Mouse (Mus musculus) adrenal gland, adult 2 months (tissue): ENCODE measurements around the gene Wnt1. TPM values are rescaled to one million over a fixed set of nuclear protein-coding genes. Genes with fewer than 3 reads are reported as not detected.
A peak's percentile ranks its signal among the peaks of the same experiment; 100 is the strongest.
"Not testable (repeated sequence)": the region's sequence is repeated elsewhere in the genome, so short reads cannot be mapped to it uniquely, and the experiment has no call there.

Source experiments
- DNase-seq: peaks from one replicate; pipeline ENCODE4 v3.0.0; 2021
- polyA plus RNA-seq: library from polyadenylated mRNA; depleted of rRNA; stranded (reverse); fragments of >200 nt; gene quantifications from 2 replicates; pipeline ENCODE4 v1.2.3, GENCODE M21; 2012
- total RNA-seq, 2 experiments: library from RNA; stranded (reverse); gene quantifications; 2 replicates each; pipeline ENCODE4 v1.2.3; 2021

The Wnt1 gene
- total and polyA plus RNA-seq, 3 experiments, result 0.08 TPM; not detected in 2

DNA sequence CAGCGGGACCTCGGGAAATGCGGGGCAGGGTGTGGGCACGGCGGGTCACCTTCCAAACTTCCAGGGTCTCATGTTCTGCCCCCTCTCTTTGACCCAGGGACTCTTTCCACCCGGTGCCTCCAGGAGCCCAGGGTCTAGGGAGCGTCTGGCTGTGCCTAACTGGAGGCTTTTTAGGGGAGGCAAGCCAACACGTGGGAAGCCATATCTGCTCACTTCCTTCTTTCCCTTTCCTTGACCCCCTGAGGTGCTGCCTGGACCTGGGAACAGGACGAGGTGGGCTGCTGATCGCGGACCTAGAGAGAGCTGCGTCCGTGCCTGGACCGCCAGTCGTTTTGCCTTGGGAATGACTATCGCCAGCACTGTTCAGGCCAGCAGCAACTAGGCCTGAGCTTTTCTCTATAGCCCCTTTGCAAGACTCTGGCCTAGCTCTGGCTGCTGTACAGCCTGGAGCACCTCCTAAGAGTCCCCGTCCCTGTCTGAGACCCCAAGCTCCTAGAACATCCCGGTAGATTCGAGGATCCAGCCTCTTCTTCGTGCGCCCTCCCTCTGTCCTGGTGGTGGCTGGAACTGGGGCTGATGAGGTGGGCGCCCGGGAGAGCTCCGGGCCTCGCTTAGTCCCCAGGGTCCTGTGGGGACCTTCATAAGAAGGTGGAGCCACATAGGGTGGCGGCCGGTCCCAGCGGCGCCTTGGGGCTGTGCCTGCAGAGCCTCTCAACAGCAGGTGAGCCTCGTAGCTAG lies 16.6 kb downstream of the Wnt1 start:
- DNase-seq, result no peak

DNA sequence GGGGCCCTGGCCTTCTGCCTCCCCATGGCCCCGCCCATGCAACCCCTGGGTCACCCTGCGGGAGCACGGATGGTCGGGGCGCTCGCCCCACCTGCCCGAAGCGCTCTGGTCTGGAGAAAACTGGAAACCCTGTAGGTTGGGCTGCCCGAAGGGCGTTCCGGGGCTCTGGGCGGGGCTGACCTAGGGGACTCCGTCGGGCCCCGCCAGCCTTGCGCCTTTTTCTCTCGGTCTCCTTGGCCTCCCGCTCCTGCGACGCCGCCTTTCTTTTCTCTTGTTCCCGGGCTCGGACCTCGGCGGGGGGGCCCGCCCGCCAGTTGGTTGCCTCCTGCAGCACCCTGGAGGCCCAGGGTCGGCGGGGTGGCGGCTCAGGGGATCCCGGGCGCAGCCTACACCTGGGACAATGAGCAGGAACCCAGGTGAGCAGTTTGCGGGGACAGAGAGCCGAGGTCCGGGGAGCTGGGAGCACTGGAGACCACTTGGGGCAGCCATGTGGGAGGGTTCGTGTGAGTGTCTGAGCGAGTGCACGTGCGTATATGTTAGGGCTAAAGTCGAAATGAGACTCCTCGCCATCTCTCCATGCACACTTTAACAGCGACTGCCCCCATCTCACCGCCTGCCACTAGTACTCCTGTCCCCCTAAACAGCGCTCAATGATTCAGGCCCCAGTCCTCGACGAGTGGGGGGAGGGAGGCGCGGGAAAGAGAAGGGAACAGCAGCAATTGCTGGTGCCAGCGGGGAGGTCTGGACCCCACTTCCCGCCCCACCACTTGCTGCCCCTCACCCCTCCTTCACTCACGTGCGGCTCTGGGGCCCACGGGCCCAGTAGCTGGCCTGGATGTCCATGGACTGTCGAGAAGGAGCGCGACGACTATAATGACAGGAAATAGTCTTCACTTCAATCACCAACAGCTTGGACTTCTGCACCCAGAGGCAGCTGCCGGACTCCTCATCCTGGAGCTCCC lies 17.4 kb downstream of the Wnt1 start:
- no peak for DNase-seq

DNA sequence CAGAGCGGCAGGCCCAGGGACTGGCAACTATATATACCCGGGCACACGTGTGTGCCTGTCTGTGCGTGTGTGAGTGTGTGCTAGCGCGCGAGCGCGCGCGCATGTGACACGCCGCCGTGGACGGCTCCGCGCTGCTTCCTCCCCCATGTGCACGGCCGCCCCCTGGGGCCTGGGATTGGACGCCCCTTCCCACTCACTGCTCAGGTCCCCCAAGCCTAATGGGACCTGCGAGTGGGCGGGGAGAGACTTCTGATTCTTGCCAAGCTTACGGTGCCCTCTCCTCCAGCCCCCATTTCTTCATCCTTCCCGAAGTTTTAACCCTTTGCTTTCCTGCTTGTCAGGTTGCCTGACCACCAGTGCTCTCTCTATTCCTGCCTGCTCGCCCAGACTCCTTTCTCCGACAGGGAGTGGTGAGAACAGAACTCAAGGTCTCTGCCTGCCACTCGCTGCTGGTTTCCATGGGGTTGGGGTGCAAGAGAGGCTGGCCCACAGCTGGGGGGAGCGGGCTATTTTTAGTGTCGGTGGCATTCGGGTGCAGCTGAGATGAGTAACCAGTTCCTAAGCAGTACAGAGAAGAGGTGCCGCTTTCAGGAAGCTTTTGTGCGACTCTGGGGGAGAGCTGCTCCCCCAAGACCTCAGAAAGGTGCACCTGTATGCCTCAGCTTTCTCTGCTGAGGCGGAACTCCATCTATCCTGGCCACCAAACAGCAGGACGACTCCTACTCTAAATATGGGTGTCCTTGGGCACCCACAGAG lies 18.4 kb downstream of the Wnt1 start:
- peak; percentile 68 for DNase-seq

DNA sequence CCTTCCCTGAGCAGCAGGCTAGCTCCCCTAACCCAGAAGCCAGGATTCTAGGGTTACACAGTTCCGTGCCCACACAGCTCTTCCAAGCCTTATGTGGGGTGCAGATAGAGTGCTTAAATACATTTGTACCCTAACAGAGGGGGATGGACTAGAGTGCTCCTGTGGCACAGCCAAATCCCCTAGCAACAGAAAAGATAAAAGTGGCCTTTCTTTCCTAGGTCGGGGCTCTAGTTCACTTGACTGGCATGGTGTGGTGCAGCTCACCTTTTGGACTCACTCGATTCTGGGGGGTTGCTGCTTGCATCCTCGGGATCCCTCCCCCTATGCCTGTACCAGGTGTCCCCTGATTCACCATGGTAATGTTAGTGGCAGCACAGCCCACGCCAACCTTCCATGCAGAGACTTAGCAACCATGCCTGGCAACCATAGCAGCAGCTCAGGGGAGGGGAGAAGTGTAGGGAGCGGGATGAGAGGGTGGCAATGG lies 19.0 kb downstream of the Wnt1 start:
- DNase-seq, result no peak

DNA sequence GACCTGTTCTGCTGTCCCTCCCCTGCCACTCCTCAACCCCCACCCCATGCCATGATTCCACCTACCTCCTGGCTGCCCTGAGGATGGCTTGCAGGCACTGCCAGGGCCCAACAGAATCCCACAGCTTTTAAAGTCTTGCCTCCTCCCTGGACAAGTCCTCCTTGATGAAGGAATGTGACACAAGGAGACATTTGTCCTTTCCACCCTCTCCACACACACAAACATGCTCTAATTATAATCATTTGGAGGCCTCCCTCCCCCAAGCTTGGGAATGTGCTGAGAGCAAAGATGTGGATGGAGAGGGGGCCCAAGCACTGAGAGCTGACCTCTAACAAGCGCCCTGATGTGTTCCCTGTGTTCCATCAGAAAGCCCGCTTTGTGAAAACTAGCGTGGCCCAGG lies 19.7 kb downstream of the Wnt1 start, which contains the start of gene Ddn:
TSS of gene Ddn (minus strand) at position 101 of the 400 bp plus-strand sequence.
- no peak for DNase-seq

DNA sequence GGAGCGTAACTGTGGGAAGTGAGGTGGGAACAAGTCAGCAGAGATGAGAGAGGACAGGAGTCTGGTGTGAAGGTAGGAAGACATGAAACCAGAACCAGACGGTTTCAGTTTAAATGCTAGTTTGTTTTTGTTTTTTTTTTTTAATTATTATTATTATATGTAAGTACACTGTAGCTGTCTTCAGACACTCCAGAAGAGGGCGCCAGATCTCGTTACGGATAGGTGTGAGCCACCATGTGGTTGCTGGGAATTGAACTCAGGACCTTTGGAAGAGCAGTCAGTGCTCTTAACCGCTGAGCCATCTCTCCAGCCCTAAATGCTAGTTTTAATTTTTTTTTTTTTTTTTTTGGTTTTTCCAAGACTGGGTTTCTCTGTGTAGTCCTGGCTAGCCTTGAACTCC lies 20.6 kb downstream of the Wnt1 start:
- not testable (repeated sequence) for DNase-seq

DNA sequence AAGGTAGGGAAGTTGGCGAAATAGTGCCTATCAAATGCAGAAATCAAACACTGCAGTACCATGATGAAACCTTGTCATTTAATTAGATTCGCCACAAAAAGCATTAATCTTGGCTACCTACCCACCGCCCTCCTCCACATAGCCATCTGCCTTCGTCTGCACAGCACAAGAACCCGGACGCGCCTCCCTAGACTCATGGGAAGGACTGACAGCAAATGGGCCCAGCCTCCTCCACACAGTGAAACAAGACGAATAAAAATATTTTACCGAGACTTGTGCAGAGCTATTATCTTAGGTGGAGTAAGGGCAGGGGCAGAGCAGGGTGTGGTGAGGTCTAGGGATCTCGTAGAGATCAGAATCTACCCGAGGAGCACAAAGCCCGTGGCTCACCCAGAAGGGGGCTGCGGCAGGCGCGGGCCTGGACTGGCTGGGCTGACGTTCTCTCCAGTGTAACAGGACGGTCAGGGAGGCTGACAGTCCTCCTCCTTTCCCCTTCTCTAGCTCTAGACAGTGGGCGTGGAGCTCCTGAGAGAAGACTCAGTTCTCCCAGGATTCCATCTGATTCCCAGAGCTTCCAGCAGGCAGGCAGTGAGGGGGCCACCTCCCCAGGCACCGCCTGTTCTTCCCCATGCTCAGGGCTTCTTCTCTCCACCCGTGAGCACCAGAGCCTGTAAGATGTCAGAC lies 23.2 kb downstream of the Wnt1 start:
- no peak for DNase-seq

DNA sequence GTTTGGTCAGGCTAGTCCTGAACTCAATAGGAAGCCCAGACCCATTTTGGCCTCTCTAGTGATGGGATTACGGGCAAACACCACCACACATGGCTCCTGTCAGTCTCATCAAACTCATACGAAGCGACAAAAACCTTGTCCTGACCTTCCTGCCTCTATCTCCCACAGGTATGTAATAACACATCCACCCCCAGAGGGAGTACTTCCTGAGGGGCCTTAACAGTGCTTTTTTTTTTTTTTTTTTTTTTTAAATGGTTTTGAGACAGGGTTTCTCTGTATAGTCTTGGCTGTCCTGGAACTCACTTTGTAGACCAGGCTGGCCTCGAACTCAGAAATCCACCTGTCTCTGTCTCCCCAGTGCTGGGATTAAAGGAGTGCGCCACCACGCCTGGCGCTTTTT lies 28.5 kb downstream of the Wnt1 start:
- DNase-seq, result no peak

DNA sequence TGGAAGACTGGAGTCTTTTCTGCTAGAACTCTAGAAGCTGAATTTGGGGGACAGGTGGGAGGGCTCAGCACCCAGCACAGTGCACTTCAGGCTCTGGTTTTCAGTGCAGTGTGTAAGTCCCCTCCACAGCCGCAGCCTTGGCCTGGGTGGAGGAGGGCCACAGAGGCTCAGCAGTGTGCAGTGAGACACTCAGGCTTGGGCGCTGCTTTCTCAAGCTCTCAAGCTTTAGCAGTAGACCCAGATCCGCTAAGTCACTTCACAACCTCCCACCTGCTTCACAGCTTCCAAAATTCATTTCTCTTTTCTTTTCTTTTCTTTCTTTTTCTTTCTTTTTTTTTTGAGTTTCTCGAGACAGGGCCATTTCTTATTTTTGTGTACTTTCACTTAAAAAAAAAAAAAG lies 31.3 kb downstream of the Wnt1 start:
- no peak for DNase-seq

DNA sequence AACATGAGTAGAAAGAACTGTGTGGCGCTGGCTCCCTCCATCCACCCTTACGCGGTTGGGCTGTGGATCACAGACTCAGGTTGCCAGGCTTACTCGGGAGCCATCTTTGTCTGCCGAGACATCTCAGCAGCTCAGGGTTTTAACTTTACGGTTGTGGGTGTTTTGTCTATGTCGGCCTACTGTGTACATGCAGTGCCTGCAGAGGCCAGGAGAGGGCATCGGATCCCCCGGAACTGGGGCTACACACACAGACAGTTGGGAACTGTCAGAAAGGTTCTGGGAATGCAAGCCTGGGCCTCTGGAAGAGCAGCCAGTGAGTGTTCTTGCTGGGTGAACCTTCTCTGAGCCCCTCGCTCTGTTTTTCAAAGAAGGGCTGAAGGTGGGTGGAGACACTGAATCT lies 31.7 kb downstream of the Wnt1 start:
- DNase-seq, result peak; percentile 41

DNA sequence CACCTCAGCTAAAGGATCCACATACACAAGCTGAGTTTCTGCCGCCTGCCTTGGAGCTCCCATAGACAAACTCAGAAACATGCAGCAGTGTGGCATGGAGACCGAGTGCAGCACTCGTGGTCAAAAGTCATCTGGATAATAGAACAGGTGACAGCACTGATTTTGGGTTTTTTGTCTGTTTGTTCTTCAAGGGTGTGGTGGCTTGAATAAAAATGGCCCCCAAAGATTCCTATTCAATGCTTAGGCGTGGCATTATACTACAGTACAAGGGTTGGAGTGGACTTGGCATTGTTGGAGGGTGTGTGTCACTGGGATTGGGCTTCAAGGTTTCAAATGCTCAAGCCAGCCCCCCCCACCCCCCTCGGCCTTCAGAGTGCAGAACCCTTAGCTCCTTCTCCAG lies 32.5 kb downstream of the Wnt1 start:
- no peak for DNase-seq

DNA sequence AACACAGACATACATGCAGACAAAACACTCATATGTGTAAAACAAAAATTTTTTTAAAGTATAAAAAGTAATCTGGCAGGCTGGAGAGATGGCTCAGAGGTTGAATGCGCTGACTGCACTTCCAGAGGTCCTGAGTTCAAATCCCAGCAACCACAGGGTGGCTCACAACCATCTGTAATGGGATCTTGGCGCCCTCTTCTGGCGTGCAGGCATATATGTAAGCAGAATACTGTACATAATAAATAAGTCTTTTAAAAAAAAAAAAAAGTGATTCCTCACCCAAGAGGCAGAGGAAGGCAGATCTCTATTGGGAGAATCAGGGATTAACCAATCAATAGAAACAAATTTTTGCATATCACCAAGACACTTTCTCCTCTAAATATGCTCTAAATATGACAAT lies 33.8 kb downstream of the Wnt1 start:
- no peak for DNase-seq

DNA sequence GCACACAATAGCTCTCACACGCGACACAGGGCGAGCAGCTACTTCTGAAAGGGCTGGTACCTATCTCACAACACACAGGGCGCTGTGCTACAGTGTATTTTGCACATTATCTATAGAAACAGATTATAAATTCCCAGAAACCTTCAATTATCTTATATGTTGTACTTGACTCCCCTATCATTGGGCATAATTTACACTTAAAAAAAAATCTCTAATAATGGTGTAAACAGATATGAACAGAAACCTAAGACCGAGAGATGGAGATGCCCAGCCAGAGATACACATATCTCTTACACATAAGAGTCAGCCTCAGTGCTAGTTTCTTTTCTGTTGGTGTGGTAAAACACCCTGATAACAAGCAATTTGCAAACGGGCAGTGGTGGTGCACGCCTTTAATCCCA lies 38.0 kb downstream of the Wnt1 start:
- no peak for DNase-seq

DNA sequence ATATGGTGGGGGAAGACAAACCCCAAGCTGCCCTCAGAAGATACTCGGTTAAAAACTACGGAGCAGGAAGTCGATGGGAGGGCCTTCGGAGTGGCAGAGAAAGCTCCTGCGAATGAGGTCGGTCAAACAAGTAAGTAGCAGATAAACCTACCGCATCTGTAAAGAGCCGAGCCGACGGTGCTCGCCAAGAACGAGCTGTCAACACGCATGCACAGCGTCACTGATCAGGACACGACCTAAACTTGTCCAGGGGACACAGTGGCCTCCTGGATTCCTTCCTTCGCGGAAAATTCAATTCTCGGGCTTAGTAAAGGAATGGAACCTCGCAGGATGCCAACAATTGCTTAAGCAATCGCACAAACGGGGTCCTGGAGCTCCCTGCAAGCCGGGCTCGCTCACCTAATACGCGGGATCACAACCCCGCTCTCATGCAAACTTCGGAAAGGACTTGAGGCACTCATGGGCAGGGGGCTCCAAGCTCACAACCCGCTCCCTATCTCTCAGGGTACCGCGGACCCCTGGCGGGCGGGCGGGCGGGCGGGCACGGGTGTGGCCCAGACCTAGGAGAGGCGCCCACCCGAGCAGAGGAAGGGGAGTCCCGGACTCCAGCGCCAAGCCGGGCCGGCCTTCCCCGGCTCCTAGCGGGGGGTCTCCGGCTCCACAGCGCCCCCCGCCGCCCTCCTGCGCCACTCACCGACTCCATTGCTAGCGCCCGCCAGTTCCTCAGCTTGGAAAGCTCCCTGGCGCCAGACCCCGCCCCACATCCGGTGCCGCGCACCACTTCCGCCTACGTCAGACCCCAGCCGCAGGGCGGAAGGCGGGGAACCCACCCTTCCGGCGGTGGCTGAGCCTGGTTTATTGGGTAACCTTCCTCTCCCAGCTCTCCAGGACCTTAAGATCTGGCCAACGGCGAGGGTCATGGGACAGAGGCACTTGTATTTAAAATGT lies 41.4 kb downstream of the Wnt1 start, which contains the start of gene Prkag1:
TSS of gene Prkag1 (minus strand) at position 786 of the 948 bp plus-strand sequence.
- DNase-seq, result peak; percentile 98

DNA sequence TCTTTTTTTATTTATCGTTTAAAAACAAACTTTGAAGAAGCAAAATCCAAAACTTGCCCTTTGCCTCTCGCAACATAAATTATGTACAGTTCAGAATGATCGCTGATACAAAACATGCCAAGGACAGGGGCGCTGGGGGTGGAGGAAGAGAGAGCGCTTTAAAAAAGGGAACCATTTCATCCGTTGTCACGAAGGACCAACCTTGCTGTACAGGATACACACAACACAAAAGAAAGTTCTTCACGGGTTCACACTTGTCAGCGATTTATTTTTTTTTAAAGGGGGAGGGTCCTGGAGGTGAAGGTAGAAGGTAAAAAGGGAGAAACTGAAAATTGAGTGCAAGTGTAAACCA lies 42.0 kb downstream of the Wnt1 start:
- no peak for DNase-seq

DNA sequence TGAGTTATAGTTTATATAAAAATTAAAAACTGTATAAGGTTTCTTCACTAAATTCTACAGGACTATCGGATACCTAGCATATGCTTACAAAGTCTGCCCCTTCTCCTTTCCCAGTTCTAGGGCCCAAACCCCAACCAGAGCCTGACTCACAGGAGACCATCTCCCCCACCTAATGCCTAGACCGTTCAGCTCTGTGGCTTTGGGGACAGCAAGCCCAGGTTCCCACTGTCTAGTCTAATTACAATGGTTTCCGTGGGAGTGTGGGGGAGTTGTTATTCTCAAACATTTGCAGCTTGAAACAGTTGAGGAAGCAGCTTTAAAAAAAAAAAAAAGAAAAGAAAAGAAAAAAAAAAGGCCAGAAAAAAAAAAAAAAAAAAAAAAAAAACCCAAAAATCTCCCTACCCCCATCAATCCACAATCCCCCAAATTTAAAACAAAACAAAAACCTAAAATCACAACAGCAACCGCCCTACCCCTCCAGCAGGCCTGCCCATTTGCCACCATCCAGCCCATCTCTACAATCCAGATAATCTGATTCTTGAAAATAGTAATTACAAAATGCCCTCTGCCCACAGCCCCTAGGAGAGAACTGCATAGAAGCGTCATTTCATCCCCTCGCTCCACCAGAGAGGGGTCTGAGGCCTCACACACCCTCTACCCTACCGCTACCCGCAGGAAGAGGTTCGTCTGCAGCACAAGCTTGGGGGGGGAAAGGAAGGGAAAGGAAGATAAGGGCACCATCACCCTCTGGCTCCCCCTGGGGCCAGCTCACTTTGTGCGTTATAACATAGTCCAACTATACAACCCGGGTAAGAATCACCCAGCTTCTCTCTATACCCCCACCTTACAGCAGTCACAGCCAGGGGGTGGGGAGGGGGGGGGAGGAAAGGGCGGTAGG lies 42.8 kb downstream of the Wnt1 start:
- no peak for DNase-seq

DNA sequence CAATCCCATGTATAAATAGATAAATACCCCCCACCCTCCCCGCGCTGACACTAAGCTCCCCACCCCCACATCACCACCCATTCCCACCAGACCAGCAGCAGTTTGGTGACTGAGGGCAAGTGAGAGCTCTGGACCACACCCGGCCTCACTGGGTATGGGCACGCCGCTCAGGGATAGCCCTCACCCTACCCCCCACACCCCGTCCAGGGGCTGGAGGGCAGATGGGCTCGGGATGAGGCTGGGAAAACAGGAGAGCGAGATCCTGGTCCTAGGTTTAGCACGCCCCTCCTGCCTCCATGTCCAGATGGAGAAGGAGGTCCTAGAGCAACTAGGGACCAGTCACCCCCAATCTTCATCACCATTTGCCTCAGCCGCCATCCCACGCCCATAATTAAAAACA lies 43.6 kb downstream of the Wnt1 start:
- no peak for DNase-seq

DNA sequence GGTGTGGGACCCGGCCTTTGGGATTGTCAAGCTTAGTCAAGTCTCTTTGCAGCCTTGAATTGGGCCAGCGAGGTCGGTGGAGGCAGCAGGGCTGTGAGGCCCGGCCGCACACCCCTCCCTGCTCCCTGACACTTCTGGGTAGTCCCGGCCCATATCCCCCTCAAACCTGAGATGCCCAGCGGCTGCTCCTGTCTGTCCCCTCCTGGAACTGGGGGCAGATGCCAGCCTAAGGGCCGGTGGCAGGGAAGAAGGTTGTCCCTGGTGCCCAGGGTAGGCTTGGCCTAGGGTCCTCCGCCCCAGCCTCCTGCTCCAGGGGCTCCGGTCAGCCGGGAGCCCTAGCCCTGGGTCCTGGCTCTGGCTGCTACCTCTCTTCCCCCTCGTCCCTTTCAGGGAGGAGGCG lies 44.4 kb downstream of the Wnt1 start:
- DNase-seq, result no peak

DNA sequence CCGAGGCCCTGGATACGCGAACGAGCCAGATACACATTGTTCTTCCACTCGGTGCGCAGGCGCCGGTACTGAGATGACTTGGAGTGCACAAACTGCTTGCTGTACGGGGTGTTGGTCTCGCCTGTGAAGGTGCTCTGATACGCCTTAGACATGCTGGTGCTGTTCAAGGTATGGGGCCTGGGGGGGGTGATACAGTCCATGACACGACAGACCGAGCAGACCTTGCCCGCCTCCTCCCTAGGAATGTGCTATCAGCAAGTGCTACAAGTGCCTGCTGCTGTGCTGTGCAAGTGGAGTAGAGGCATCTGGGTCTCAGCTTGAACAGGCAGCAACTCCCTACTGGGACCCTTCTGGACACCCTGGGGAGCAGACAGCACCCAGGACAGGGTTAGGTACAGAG lies 45.6 kb downstream of the Wnt1 start:
- no peak for DNase-seq
